Mouse (Mus musculus) hindbrain, embryonic 15.5 days (tissue): ENCODE measurements at regions not wholly inside any gene's neighbourhood (a gene's known extent, or its start where the extent isn't known, plus 50 kb on each side); places are given as distances from the start of the nearest gene placed in this dataset.

ENCODE experiments used
- ATAC-seq: fragments of 200-750 bp; cut with Nextera tagmentation; 2 replicates; pipeline ENCODE4 v1.8.0; 2017; ENCODE audit warnings: low read depth, moderate number of reproducible peaks, moderate TSS enrichment; ENCODE audit not compliant: low FRiP score
- H3K27ac ChIP-seq: fragments of 300-500 bp; sonication (generic); replicated peaks from 2 replicates; pipeline ENCODE4 v1.5.1; 2015; ENCODE audit warnings: mild to moderate bottlenecking, inconsistent platforms
- H3K27me3 ChIP-seq: fragments of 300-500 bp; sonication (generic); 2 replicates; pipeline ENCODE4 v1.6.1; 2015; ENCODE audit warnings: control low read depth, inconsistent platforms
- H3K36me3 ChIP-seq: fragments of 300-500 bp; sonication (generic); 2 replicates; pipeline ENCODE4 v1.6.1; 2015; ENCODE audit warnings: control low read depth, inconsistent platforms
- H3K4me1 ChIP-seq: fragments of 300-500 bp; sonication (generic); replicated peaks from 2 replicates; pipeline ENCODE4 v1.6.1; 2015; ENCODE audit warnings: control low read depth, inconsistent platforms
- H3K4me2 ChIP-seq: fragments of 300-500 bp; sonication (generic); 2 replicates; pipeline ENCODE4 v1.6.1; 2015; ENCODE audit warnings: moderate library complexity, mild to moderate bottlenecking, inconsistent platforms
- H3K4me3 ChIP-seq: fragments of 300-500 bp; sonication (generic); 2 replicates; pipeline ENCODE4 v1.5.1; 2015; ENCODE audit warnings: mild to moderate bottlenecking, inconsistent platforms
- H3K9ac ChIP-seq: fragments of 300-500 bp; sonication (generic); 2 replicates; pipeline ENCODE4 v1.6.1; 2015; ENCODE audit warnings: inconsistent platforms
- H3K9me3 ChIP-seq: fragments of 300-500 bp; sonication (generic); 2 replicates; pipeline ENCODE4 v1.6.1; 2016; ENCODE audit warnings: control low read depth, inconsistent platforms
- WGBS: fragments of 180-500 bp; shearing (Covaris S2); methylation state at CpG from one replicate; pipeline ENCODE4 v1.1.7; 2015; 5-methylcytosine and 5-hydroxymethylcytosine counted together

DNA sequence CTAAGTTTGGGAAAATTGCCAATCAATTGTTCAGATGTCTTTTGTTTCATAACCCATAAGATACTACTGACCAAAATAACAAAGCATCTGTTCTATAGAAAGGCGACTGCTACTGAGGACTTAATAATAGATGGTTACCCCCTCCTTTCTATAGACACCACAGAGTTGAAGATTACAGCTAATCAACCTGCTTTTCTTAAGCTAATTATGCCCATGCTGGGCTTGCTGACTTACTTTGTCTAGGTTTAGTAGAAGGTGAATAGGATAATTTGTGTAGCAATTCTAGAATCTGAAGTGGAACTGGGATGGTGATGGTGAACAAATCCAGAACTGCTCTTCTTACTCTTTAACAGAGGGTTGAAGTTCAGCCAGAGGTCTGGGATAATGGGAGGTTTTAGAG lies 53.8 kb upstream of the Tbx18 start:
- 65% methylated on average over 1 of the region's 1 CpGs for WGBS
- ATAC-seq: no peak
- Histone ChIP-seq H3K4me2 (no peak overlapping the region), H3K9me3 (no peaks in the 10 kb centered on the region), H3K4me3 (no peak overlapping the region), H3K4me1 (no peaks in the 10 kb centered on the region), H3K27ac (no peak overlapping the region), H3K36me3 (no peaks in the 10 kb centered on the region), H3K9ac (no peak overlapping the region), H3K27me3 (no peaks in the 10 kb centered on the region)

DNA sequence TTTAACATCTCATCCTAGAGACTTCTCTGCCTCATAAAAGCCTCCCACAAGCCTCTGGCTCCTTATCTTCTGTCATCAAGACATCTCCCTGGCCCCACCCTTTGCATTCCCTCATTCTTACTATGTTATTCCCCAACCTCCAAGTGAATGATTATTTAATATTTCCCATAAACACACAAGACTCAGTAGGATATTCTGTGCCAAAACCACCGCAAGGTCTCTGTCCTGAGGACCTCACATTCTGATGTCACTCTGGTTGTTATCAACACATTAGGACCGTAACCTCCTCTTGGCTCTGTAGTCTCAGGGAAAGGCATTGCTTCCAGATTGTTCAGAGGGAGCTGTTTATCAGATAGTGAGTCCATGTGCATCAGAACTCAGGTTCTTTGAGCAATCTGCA lies 80.7 kb upstream of the Tbx18 start:
- Histone ChIP-seq H3K27me3 (no peaks in the 10 kb centered on the region), H3K4me3 (no peak overlapping the region), H3K27ac (no peak overlapping the region), H3K4me1 (no peaks in the 10 kb centered on the region), H3K4me2 (no peak overlapping the region), H3K36me3 (no peaks in the 10 kb centered on the region), H3K9me3 (no peaks in the 10 kb centered on the region), H3K9ac (no peak overlapping the region)
- 84% methylated on average over 2 of the region's 2 CpGs for WGBS
- ATAC-seq: no peak

DNA sequence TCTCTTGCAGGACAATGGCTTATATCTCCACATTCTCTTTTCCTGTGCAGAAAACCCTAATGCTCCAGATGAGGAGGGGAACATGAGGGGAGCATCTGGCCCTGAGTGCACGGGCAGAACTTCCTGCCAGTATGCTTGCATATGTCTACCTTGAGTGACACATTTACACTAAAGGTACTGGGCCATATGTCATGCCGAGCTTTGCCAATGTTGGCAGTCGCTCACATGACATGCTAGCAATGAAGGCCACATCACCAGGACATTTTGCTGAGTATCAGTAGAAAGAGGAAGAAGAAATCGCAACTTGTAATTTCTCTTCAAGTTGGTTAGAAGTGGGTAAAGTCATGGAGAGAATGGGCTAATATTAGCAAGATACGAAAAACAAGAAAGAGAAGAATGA lies 91.2 kb upstream of the Tbx18 start:
- no peak for ATAC-seq
- no peaks in the 10 kb centered on the region for H3K4me1 ChIP-seq
- no peak overlapping the region for H3K9ac ChIP-seq
- H3K36me3 ChIP-seq: no peaks in the 10 kb centered on the region
- no peaks in the 10 kb centered on the region for H3K27me3 ChIP-seq
- WGBS: 87% methylated on average over 5 of the region's 5 CpGs
- H3K9me3 ChIP-seq: no peaks in the 10 kb centered on the region
- no peak overlapping the region for H3K4me3 ChIP-seq
- no peak overlapping the region for H3K27ac ChIP-seq
- no peak overlapping the region for H3K4me2 ChIP-seq

DNA sequence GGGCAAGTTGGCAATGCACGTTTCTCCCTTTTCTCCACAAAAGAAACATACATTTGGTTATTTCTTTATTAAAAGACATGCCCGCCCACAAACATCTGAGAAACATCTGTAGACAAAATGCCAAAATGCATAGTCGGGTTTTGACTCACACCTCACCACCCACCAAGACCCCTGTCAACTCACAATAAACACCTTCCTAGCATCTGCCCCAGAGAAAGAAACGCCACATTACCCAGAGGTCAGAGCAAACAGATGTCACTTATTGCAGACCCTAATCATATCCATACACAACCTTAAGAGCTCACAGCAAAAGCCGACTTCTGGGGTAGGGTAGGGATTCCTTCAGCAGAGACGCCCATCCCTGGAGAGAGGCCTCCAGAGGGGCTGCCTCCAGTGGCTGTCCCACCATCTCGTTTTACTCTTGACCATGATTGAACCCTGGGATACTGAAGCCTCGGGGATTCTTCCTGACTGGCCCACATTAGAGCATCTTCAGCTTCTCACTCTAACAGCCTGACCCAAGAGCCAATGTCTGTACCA lies 93.7 kb upstream of the Tbx18 start:
- H3K9me3 ChIP-seq: no peaks in the 10 kb centered on the region
- H3K27me3 ChIP-seq: no peaks in the 10 kb centered on the region
- no peak overlapping the region for H3K4me3 ChIP-seq
- no peaks in the 10 kb centered on the region for H3K4me1 ChIP-seq
- no peak for ATAC-seq
- H3K9ac ChIP-seq: no peak overlapping the region
- no peaks in the 10 kb centered on the region for H3K36me3 ChIP-seq
- H3K4me2 ChIP-seq: no peak overlapping the region
- H3K27ac ChIP-seq: no peak overlapping the region
- 81% methylated on average over 8 of the region's 8 CpGs for WGBS

DNA sequence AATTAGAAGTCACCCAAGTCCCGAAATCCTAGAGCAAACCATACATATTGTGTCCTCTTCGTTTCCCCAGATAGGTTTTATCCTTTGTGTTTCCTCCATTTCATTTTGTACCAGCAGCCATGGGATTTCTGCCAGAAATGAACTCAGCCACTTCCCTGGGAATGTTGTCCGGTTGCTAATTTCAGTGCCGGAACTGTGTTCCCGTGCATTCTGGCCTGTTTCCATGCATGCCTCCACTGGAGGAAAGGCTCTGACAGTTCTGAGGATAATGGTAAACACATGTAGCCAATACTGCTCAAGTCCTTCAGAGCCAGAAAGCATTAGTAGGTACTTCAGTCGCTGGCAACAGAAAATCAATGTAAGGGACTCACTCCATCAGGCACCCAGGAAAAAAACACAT lies 112.8 kb upstream of the Tbx18 start:
- H3K9ac ChIP-seq: no peak overlapping the region
- WGBS: 63% methylated on average over 6 of the region's 6 CpGs
- no peak overlapping the region for H3K4me2 ChIP-seq
- H3K4me1 ChIP-seq: no peaks in the 10 kb centered on the region
- H3K27ac ChIP-seq: no peak overlapping the region
- no peak for ATAC-seq
- no peak overlapping the region for H3K4me3 ChIP-seq
- H3K9me3 ChIP-seq: no peaks in the 10 kb centered on the region
- no peaks in the 10 kb centered on the region for H3K27me3 ChIP-seq
- no peaks in the 10 kb centered on the region for H3K36me3 ChIP-seq

DNA sequence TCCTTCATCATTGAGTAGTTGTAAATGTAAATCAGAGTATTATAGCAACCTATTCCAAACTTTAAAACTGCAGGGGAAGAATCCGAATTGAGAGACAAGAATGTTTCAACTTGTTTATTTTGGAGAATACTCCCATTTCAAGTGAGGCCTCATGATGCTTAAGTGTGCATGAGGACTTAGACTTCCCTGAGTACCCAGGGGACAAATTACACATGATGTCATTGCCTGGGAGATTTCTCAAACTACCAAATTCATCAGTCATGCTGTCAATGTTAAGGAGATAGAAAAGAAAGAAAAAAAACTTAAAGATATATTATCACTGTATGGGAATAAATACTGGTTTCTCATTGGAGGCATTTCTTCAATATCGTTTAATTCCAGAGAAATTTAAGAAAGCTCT lies 113.4 kb upstream of the Tbx18 start:
- no peaks in the 10 kb centered on the region for H3K27me3 ChIP-seq
- H3K9ac ChIP-seq: no peak overlapping the region
- H3K27ac ChIP-seq: no peak overlapping the region
- H3K4me3 ChIP-seq: no peak overlapping the region
- WGBS: 85% methylated on average over 2 of the region's 2 CpGs
- H3K4me1 ChIP-seq: no peaks in the 10 kb centered on the region
- H3K36me3 ChIP-seq: no peaks in the 10 kb centered on the region
- no peak overlapping the region for H3K4me2 ChIP-seq
- no peak for ATAC-seq
- H3K9me3 ChIP-seq: no peaks in the 10 kb centered on the region

DNA sequence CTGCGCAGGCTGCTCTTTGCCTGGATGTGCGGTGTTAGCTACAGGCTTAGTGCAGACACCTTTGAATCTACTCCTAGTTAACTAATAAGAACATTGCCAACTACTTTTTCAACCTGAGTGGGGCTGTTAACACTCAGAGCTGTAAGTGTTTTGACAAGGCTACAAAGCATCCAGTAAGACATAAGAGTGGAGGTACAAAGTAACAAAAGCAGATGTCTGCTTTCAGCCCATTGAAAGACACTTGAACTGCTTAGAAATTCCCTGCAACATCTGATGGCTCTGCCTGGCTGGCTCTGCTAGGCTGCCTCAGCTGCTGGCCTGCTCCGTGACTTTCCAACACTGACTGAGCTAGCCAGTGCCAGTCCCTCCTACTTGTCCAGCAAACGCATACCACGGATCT lies 117.8 kb upstream of the Tbx18 start:
- Histone ChIP-seq H3K4me2 (no peak overlapping the region), H3K27me3 (no peaks in the 10 kb centered on the region), H3K4me3 (no peak overlapping the region), H3K27ac (no peak overlapping the region), H3K36me3 (no peaks in the 10 kb centered on the region), H3K9me3 (no peaks in the 10 kb centered on the region), H3K9ac (no peak overlapping the region), H3K4me1 (no peaks in the 10 kb centered on the region)
- WGBS: 78% methylated on average over 5 of the region's 5 CpGs
- ATAC-seq: no peak

DNA sequence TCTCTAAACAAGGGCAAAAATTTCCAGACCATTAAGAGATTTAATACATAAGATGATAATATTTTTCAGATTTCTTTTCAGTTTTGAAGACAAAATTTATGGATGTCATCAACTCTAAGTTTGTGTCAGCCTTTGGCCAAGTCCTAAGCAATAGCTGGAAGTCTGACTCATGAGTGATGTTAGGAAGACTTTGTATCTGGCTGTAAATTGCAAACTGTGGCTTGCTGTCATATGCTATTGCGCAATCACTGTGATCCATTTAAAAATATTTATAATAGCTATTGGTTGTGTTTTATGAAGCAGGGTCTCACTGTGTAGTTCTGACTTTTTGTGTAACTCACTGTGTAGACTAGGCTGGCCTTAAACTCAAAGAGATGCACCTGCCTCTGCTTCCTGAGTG lies 119.1 kb upstream of the Tbx18 start:
- Histone ChIP-seq H3K4me3 (no peak overlapping the region), H3K9me3 (no peaks in the 10 kb centered on the region)
- 98% methylated on average over 1 of the region's 1 CpGs for WGBS

DNA sequence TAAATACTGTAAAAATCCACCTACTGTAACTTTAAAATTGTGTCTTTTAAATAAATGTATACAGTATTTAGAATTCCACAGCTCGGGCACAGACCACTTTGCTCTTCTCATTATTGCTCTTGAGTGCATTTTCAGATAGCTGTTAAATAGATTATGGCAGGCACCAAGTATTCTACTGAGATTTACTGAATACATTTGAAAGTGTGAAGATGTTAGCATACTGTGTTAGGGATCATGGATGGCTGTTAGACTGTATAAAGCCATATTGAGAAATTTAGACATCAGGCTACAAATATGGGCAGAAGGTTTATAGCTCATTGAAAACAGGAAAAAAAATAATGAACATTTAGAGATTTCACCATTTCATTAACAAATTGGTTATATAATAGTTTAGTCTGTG lies 130.5 kb upstream of the Tbx18 start:
- Histone ChIP-seq H3K9ac (no peak overlapping the region), H3K9me3 (0 out of 2 replicates have a peak, but pooled peaks cover 3% of the 10 kb centered on the region), H3K4me2 (no peak overlapping the region), H3K27ac (no peak overlapping the region), H3K4me1 (no peaks in the 10 kb centered on the region), H3K4me3 (no peak overlapping the region), H3K27me3 (no peaks in the 10 kb centered on the region), H3K36me3 (no peaks in the 10 kb centered on the region)
- ATAC-seq: no peak
- WGBS: 71% methylated on average over 1 of the region's 1 CpGs

More for the DNA sequence above, 119.1 kb upstream of the Tbx18 start:
- Histone ChIP-seq H3K4me1 (no peaks in the 10 kb centered on the region), H3K36me3 (no peaks in the 10 kb centered on the region), H3K9ac (no peak overlapping the region), H3K4me2 (no peak overlapping the region), H3K27ac (no peak overlapping the region), H3K27me3 (no peaks in the 10 kb centered on the region)
- no peak for ATAC-seq

DNA sequence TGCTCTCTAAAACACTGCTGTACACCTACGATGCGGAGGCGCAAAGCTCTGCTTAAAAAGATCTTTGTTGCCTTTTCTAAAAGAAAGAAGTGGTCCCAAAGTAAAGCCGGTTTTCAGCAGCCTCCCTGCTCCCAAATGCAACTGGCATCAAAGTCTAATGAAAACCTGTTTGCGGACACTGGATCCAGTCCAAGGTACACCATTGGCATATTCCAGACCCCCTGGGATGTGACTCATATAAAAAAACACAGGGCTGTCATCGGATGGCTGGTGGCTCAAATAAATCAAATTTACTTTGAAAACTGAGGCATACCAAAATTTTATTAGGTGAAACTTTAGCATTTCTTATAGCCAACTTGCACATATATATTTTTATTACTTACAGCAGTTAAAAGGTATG lies 134.2 kb upstream of the Tbx18 start:
- Histone ChIP-seq H3K4me1 (no peaks in the 10 kb centered on the region), H3K27ac (no peak overlapping the region), H3K9ac (no peak overlapping the region), H3K27me3 (no peaks in the 10 kb centered on the region), H3K9me3 (0 out of 2 replicates have a peak, but pooled peaks cover 3% of the 10 kb centered on the region), H3K4me2 (no peak overlapping the region), H3K4me3 (no peak overlapping the region), H3K36me3 (no peaks in the 10 kb centered on the region)
- ATAC-seq: no peak
- 81% methylated on average over 6 of the region's 6 CpGs for WGBS

DNA sequence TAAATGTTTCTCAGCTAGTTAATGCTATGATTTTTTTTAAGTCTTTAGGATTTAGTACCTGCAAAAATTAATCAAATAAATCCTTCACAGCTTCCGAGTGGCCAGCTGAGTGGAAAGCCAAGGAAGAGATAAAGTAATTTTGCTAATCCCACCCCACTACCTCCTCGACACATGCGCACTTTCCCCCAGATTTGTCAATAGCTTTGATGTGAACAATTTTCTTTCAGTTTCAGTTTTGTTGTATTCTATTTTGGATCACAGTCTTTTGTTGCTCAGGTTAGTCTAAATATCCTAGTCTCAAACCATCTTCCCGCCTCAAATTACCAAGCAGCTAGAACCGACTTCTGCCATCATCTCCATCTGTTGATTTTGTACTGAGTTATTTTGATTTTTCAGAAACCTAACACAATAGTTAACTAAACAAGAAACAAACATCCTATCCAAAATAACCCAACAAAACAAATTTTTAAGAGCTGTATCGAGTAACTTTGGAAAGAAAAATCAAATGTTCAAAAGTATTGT lies 141.4 kb upstream of the Tbx18 start:
- WGBS: 91% methylated on average over 6 of the region's 6 CpGs
- Histone ChIP-seq H3K36me3 (no peaks in the 10 kb centered on the region), H3K27ac (no peak overlapping the region), H3K9ac (no peak overlapping the region), H3K9me3 (no peaks in the 10 kb centered on the region), H3K27me3 (no peaks in the 10 kb centered on the region), H3K4me3 (no peak overlapping the region), H3K4me2 (no peak overlapping the region), H3K4me1 (no peaks in the 10 kb centered on the region)
- no peak for ATAC-seq

DNA sequence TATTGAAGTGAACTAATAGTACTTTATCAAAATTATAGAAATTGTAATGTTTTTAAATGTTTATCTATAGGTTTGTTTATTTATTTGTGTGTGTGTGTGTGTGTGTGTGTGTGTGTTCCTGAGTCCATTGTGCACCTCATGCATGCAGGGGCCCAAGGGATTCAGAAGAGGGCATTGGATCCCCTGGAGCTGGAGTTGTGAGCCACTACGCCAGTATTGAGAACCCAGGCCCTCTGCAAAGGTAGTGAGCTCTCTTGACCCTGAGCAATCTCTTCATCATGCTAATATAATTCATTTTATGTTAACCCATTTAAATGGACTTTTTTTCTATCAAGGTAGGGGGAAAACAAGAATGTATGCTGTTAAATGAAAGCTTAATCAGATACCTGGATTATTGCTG lies 151.5 kb upstream of the Tbx18 start:
- ATAC-seq: no peak
- H3K9ac ChIP-seq: no peak overlapping the region
- H3K36me3 ChIP-seq: no peaks in the 10 kb centered on the region
- H3K4me3 ChIP-seq: no peak overlapping the region
- no peak overlapping the region for H3K27ac ChIP-seq
- H3K27me3 ChIP-seq: no peaks in the 10 kb centered on the region
- no peak overlapping the region for H3K4me2 ChIP-seq
- 81% methylated on average over 1 of the region's 1 CpGs for whole genome bisulfite sequencing
- H3K4me1 ChIP-seq: no peaks in the 10 kb centered on the region
- no peaks in the 10 kb centered on the region; the same call in 1 of the 2 replicates for H3K9me3 ChIP-seq

DNA sequence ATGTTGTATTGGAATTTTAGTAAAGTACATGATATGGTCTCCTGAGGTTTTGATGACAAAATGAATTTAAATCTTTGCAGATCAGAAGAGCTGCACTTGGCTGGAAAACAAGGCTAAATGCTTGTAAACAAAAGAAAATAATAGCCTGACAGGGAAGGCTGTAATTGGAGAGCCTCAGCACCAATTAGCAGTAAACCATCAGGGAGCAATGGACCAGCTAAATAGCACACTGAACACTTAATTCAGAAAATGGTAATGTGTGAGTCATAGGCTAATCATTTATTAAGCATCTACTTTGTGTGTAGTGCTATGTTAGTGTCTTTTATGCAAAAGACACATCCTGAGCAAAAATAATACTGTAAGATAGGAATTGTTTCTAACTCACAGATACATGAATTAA lies 152.0 kb upstream of the Tbx18 start:
- H3K27ac ChIP-seq: no peak overlapping the region
- H3K9ac ChIP-seq: no peak overlapping the region
- H3K4me2 ChIP-seq: no peak overlapping the region
- H3K27me3 ChIP-seq: no peaks in the 10 kb centered on the region
- H3K4me3 ChIP-seq: no peak overlapping the region
- ATAC-seq: no peak; the same call in 1 of the 2 replicates
- no peaks in the 10 kb centered on the region for H3K4me1 ChIP-seq
- H3K9me3 ChIP-seq: no peaks in the 10 kb centered on the region; the same call in 1 of the 2 replicates
- no peaks in the 10 kb centered on the region for H3K36me3 ChIP-seq
